Mouse (Mus musculus) ES-E14 (cell line): ENCODE results near the gene Herc1.

ENCODE experiments used
- CHD2 ChIP-seq: IDR thresholded peaks from 2 replicates; pipeline ENCODE4 v1.6.1; 2014; ENCODE audit warnings: mild to moderate bottlenecking, low read depth, low read length, inconsistent platforms
- ZC3H11A ChIP-seq: IDR thresholded peaks from 2 replicates; pipeline ENCODE4 v1.6.1; 2012; ENCODE audit warnings: low read depth, mild to moderate bottlenecking, inconsistent platforms, low read length, borderline replicate concordance
- ZNF384 ChIP-seq: IDR thresholded peaks from 2 replicates; pipeline ENCODE4 v1.6.1; 2012; ENCODE audit warnings: low read depth, low read length, inconsistent platforms

- TF ChIP-seq ZNF384: no peak
- no peak for TF ChIP-seq ZC3H11A
- TF ChIP-seq CHD2: no peak
Observed at GRCm38 (mm10) chr9:66440007-66440406, 89.8 kb downstream of the Herc1 start.
